Mouse (Mus musculus): Measurements from ENCODE around the gene Hyou1.
"Not testable (repeated sequence)": the region's sequence is repeated elsewhere in the genome, so short reads cannot be mapped to it uniquely, and the experiment has no call there.

The Hyou1 gene

GRCm38 (mm10) chr9:44405011-44405410 is 25.7 kb downstream of the Hyou1 start:
- DNase-seq (ENCODE audit: low spot score in 2 of 2) = no peak

DNA sequence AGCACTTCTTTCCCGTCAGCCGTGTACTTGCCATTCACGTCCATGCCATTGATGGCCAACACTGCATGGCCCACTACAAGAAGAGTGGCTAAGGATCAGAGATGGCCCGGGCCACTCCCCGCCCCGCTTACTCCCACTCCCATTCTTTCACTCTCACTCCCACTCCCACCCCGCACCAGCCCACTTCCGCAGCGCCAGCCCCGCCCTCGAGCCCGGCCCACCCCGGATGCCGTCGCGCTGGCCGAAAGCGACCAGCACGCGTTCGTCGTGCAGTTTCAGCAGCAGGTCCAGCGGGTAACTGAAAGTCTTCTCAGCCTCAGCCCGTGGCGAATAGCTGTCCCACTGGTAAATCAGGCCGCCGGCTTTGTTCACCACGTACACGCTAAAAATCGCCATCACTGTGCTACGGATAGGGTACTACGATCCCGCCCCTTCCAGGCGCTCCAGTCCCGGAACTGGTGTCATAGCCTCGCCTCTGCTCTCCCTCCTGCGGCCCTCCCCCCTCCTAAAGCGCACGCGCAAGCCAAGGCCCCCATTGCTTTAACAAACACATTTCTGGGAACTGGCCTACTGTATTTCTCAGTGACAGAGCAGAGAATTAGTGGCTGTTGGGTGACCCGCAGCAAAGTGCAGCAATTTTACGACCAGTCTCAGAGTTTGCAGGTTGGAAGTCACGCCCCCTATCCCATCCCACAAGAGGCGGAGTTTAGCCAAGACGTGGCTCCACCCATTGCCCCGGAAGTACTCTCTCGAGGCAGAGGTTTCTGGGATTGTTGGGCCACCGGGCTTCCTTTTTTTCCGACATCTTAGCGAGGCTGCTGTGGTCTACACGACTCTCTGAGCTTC is 27.8 kb downstream of the Hyou1 start, which contains the start of the genes Rps25 and Trappc4:
TSS of gene Rps25 (plus strand) at position 234 of the 846 bp plus-strand sequence.
TSS of gene Trappc4 (minus strand) at position 695 of the 846 bp plus-strand sequence.
- DNase-seq (ENCODE audit: low spot score in 2 of 2) = peak; percentile 90 to 93

DNA sequence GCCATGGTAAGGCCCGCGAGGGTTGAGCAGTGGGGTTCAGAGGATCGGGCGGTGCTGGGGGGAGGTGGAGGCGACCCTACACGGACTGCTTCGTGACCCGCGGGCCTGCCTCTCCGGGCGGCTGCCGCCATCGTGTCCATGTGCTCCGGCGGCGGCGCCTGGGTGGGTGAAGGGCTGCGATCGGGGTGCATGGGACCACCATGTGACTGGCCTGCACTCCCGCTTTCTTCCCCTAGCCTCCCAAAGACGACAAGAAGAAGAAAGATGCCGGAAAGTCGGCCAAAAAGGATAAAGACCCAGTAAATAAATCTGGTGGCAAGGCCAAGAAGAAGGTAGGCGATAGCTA is 28.4 kb downstream of the Hyou1 start:
- no peak for DNase-seq (ENCODE audit: low spot score in 2 of 2)

- not testable (repeated sequence) for DNase-seq (ENCODE audit: low spot score in 2 of 2)
Measured at GRCm38 (mm10) chr9:44408693-44409092, 29.4 kb downstream of the Hyou1 start.

DNA sequence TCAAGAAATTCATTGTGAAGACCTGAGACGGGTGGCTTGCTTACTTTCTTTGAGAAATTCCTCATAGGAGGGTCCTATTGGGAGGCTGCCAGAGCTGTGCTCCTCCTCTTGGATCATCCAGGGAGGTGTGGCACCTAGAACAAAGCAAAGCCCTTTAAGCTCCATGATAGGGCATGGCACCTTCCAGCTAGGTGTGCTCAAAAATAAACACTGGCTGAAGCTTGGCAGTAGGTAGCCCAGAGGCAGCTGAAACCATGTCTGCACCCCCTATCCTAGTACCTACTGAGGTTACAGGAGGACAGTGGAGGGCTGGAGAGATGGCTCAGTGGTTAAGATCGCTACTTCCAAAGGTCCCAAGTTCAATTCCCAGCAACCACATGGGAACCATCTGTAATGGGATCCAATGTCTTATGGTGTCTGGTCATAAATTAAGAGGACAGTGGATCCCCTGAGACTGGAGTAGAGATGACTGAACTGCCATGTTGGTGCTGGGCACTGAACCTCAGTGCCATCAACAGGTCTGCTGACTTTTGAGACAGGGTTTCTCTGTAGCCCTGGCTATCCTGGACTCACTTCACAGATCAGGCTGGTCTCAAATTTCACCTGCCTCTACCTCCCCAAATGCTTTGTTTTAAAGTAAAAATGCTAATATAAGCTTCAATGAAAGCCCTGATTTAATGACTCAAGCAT is 31.5 kb downstream of the Hyou1 start:
- DNase-seq (ENCODE audit: low spot score in 2 of 2) = no peak

- DNase-seq (ENCODE audit: low spot score in 2 of 2) = no peak
Measured at GRCm38 (mm10) chr9:44411601-44412130, 32.4 kb downstream of the Hyou1 start.

GRCm38 (mm10) chr9:44412306-44412705 is 33.0 kb downstream of the Hyou1 start:
- DNase-seq (ENCODE audit: low spot score in 2 of 2) = no peak

DNA sequence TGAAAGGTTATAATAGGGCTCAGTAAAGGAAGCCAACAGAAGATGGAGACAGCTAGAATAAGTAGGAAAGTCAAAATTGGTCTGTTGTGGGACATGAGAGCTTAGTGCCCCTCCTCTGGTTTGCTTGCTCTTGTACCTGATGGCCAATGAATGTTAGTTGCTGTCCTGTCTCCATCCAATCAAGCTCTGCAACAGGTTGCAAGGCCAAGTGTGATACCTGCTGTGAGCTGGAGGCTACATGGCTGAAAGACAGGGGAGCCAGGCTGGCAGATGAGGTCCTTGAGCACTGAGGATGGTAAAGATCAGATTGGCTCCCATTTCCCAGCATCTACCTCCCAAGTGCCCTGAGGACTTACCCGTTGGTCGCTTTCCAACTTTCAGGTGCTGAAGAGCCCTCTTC is 33.5 kb downstream of the Hyou1 start:
- no peak for DNase-seq (ENCODE audit: low spot score in 2 of 2)

DNA sequence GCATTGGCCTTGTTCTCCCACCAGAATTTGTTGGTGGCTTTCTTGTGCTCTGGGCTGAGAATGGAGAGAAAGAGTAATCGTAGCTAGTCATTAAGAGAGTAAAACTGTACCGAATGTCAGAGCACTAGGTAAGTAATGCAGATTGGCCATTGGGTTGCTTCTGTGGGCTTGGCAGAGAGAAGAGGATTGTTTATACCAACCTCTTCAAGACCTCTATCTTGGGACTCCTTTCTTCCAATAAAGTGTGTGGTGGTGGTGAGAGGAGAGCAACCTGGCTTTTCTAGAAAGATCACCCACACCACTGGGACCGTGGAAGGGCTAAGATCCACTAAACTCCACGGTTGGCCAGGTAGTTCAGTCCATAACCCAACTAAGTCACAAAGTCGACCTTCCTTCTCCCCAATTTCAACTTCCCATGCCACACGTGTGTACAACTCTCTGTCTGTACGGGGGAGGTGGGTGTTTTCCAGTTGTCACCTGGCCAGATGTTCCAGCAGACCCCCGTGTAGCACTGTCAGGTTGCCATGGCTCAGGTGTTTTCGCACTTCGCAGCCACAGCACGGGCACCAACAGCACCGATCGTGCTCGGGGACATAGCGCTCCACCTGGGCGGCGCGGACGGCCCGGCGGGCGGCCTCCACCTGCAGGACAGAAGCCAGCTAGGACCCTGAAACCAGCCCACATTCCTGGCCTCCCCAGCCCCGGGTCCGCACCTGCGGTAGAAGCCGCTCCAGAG is 38.0 kb downstream of the Hyou1 start:
- DNase-seq (ENCODE audit: low spot score in 2 of 2) = no peak

DNA sequence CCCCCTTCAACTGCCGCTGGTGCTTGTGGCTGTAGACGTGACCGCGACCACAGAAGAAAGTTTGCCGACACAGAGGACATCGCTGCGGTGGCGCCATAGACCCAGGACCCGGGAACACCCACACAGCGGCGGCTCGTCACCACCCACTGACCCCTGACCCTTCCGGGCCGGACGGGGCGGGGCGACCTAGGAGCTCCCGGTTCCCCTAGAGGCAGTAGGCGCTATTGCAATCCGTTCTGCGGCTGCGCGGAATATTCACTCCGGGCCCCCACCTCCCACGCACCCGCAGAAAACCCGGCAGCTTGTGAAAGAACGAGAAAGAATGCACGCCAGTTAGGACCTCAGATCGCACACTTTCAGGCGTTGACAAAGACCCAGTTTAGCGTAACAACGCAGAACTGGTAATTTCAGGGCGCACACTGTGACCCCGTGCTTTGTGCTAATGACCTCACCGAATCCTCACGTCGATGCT is 38.6 kb downstream of the Hyou1 start:
- DNase-seq (ENCODE audit: low spot score in 2 of 2) = peak; percentile 92 to 97

DNA sequence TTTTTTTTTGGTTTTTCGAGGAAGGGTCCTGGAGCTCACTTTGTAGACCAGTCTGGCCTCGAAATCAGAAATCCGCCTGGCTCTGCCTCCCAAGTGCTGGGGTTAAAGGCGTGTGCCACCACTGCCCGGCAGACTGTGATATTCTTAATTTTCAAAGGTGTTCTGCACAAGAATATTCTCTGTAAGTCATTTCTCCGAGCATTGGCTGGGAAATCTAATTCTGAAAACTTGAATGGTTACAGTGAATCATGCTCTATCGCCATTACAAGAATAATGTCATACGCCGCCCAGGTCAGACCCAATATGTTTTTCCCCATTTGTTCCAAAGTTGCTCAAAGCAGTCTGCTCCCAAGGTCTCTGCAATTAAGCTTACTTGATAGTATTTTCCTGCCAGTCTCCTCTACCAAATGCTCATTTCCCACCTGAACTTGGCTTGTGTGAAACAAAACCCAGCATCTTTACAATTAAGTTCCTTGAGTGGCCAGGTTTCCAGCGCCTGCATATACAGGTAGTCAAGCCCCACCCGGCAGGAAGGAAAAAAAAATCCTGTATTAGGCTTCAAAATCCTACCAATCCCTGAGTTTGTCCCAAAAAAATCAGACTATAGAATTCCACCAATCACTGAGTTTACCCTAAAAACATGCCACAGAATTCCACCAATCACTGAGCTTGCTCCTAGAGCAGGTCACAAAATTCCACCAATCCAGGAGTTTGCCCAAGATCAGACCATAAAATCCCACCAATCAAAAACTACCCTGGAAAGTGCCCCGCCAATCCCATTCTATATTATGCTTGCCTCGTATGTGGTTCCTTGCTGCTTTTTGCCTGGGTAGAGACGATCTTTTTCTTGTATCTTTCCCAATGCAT is 39.5 kb downstream of the Hyou1 start, which contains the start of gene Ccdc84:
TSS of gene Ccdc84 (minus strand) at position 51 of the 867 bp plus-strand sequence.
- DNase-seq (ENCODE audit: low spot score in 2 of 2) = no peak

GRCm38 (mm10) chr9:44419730-44420129 is 40.4 kb downstream of the Hyou1 start:
- DNase-seq (ENCODE audit: low spot score in 2 of 2) = not testable (repeated sequence)

- no peak for DNase-seq (ENCODE audit: low spot score in 2 of 2)
Measured at GRCm38 (mm10) chr9:44420280-44420898, 41.1 kb downstream of the Hyou1 start.

DNA sequence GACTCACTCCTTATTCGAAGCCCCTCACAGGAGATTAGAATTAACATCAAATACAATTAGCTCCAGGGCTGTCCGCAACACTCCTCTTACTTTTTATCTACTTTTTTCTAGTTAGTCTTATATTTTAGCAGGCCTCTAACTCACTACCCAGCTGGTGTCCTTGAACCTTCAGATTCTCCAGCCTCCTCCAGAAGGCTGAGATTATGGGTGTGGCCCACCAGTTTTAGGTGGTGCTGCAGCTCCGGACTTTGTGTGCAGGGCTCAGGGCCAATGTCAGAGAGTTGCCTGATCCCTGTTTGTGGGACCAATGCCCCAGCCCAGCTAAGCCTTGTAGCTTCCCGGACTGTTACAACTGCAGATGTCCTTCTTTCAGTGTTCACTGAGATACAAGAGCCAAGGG is 44.3 kb downstream of the Hyou1 start:
- DNase-seq (ENCODE audit: low spot score in 2 of 2) = no peak

DNA sequence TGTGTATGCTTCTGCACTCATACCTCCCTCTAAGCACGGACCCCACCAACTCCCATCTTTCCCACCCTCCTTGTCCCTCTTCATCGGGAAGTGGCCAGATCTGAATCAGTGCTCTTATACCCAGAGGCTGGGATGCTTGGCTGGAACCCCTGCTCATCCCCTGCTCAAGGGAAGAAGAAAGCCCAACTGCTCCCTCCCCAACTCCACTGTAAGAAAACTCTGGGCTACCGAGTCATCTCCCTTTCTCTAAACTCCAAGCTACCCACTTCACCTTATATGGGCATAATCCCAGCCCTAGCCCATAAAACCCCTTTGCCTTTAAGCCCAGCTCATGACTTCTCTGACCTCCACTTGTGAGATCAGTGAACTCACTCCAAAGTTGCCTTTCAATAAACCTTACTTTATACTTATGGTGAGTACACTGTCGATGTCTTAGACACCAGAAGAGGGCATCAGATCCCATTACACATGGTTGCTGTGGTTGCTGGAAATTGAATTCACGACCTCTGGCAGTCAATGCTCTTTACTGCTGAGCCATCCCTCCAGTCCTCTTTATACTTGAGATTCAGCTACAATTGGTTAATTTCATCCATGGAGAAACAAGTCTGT is 53.4 kb downstream of the Hyou1 start:
- no peak for DNase-seq (ENCODE audit: low spot score in 2 of 2)

- DNase-seq (ENCODE audit: low spot score in 2 of 2) = no peak
Measured at GRCm38 (mm10) chr9:44435747-44436146, 56.5 kb downstream of the Hyou1 start.

DNA sequence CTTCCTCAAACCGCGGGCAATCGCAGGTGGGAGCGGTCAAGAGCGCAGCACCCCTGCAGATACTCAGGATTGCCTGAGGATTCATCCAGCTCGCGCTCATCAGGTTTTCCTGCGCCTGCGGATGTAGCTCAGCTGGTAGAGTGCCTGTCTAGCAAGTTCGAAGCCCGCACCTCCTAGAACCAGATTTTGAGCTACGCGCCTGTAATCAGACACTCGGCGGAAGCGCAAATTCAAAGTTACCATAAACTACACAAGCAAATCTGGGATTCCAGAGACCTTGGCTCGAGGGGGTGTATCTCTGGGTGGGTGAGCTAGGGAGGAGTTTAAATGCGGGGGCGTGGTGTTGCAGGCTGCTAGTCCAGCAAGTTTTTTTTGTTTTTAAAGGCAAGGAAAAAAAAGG is 61.7 kb downstream of the Hyou1 start, which contains the start of gene Foxr1:
TSS of gene Foxr1 (minus strand) at position 176 of the 400 bp plus-strand sequence.
- no peak for DNase-seq (ENCODE audit: low spot score in 2 of 2)

Data from urinary bladder, postnatal 4 days (tissue).